10 mouse cellular contexts compared by ENCODE assay signal in the genomic region with DNA sequence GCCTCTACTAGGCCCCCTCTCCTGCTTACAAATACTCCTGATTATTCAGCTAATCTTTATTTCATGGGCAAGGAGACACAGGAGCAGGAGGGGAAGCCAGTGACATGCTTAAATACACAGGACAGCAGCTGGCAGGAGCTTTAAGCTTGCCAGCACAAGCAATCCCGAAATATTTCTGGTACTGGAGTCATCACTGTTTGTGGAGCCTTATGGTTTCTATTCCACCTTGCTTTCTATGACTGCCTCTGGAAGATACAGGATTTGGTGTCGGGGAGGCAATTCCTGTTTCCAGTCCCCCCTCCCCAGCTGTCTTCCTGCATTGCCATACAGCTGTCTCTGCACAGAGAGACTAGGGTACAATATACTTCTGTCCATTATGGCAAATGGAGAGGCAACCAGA. TPM values are rescaled to one million over a fixed set of nuclear protein-coding genes. Genes with fewer than 3 reads are reported as not detected.
DNase-seq lines count a peak whose midpoint lies in the region; ATAC-seq and TF ChIP-seq lines count a peak whose summit lies in the region.
"Had no signal": no experiment of that assay in that cellular context is flagged by ENCODE, and none has a peak within 500 bp of the region (broad histone marks: within the 10 kb centered on the region; RNA-seq: fewer than 3 reads in every experiment).

No protein-coding gene starts in this region.

- no peak for DNase-seq in heart, adult 9 months (ENCODE audit: low spot score in 2 of 2)
- peak; percentile 58 for DNase-seq in brain, adult 2 months (ENCODE audit: low read depth, low spot score)
- DNase-seq in liver, postnatal 0 days = no peak
- no peak for DNase-seq in left cerebral cortex, adult 8-10 months (ENCODE audit: low spot score in 2 of 2)
- no peak for DNase-seq in cerebellum, postnatal 10 days
- DNase-seq: kidney, adult 11 months; right cerebral cortex, postnatal 25 days had no signal

- H3K9ac ChIP-seq in heart, embryonic 11.5 days (ENCODE audit: low read depth, low read length) = no peak overlapping the region
- H3K9ac ChIP-seq in forebrain, embryonic 15.5 days (replicated peaks) = peak overlapping the region; percentile 94
- H3K9ac ChIP-seq in liver, postnatal 0 days (replicated peaks) = no peak overlapping the region

- H3K27ac ChIP-seq in heart, embryonic 11.5 days (ENCODE audit: low read depth, low read length) = no peak overlapping the region
- peak overlapping the region; percentile 96 for H3K27ac ChIP-seq in forebrain, embryonic 15.5 days (replicated peaks)
- no peak overlapping the region for H3K27ac ChIP-seq in liver, postnatal 0 days (ENCODE audit: low read depth)

- H3K4me1 ChIP-seq in heart, embryonic 11.5 days (ENCODE audit: control insufficient read depth, insufficient read depth, low read length) = peaks cover 24% of the 10 kb centered on the region
- peaks cover 68% of the 10 kb centered on the region for H3K4me1 ChIP-seq in forebrain, embryonic 15.5 days
- H3K4me1 ChIP-seq in liver, postnatal 0 days (ENCODE audit: insufficient read depth) = peaks cover 32% of the 10 kb centered on the region

- H3K9me3 ChIP-seq in heart, embryonic 11.5 days (replicated peaks; ENCODE audit: control insufficient read depth, low read length) = no peaks in the 10 kb centered on the region
- no peaks in the 10 kb centered on the region for H3K9me3 ChIP-seq in forebrain, embryonic 15.5 days
- H3K9me3 ChIP-seq in liver, postnatal 0 days (ENCODE audit: low read length) = no peaks in the 10 kb centered on the region

- no peak for TF ChIP-seq EP300 in liver, postnatal 0 days (IDR thresholded peaks at IDR 0.05; ENCODE audit: low read depth)

- no peak overlapping the region for H3K4me3 ChIP-seq in heart, embryonic 11.5 days (ENCODE audit: low read depth, low read length)
- H3K4me3 ChIP-seq in forebrain, embryonic 15.5 days = peak overlapping the region; percentile 84
- no peak overlapping the region for H3K4me3 ChIP-seq in liver, postnatal 0 days (ENCODE audit: low read depth, low read length)

- no peak for ATAC-seq in heart, embryonic 11.5 days (replicated peaks; ENCODE audit: insufficient number of reproducible peaks, low FRiP score, low TSS enrichment)
- no peak for ATAC-seq in forebrain, embryonic 15.5 days (replicated peaks)
- ATAC-seq in liver, postnatal 0 days = no peak
- ATAC-seq in erythroblast, adult 5-6 weeks (replicated peaks; ENCODE audit: low FRiP score, poor library complexity, severe bottlenecking) = no peak

- TF ChIP-seq CTCF in liver, postnatal 0 days (IDR thresholded peaks at IDR 0.05; ENCODE audit: low read depth) = no peak

- H3K36me3 ChIP-seq in heart, embryonic 11.5 days (ENCODE audit: control insufficient read depth, insufficient read depth, low read length) = no peaks in the 10 kb centered on the region
- no peaks in the 10 kb centered on the region for H3K36me3 ChIP-seq in forebrain, embryonic 15.5 days
- no peaks in the 10 kb centered on the region for H3K36me3 ChIP-seq in liver, postnatal 0 days (replicated peaks; ENCODE audit: insufficient read depth, low read length)

- H3K4me2 ChIP-seq in heart, embryonic 11.5 days = peak overlapping the region; percentile 91
- H3K4me2 ChIP-seq in forebrain, embryonic 15.5 days (replicated peaks) = peak overlapping the region; percentile 77
- H3K4me2 ChIP-seq in liver, postnatal 0 days (ENCODE audit: low read depth, low read length) = peak overlapping the region; percentile 88; the same call in 1 of the 2 replicates

- 49% methylated on average over 2 of the region's 2 CpGs for WGBS in heart, embryonic 11.5 days (ENCODE audit: insufficient replicate concordance)
- WGBS in forebrain, embryonic 15.5 days = 25% methylated on average over 2 of the region's 2 CpGs
- WGBS in liver, postnatal 0 days (ENCODE audit: insufficient replicate concordance) = 67% methylated on average over 2 of the region's 2 CpGs

- H3K27me3 ChIP-seq in heart, embryonic 11.5 days (ENCODE audit: control insufficient read depth, insufficient read depth, low read length) = no peaks in the 10 kb centered on the region; the same call in none of the 2 replicates
- H3K27me3 ChIP-seq in forebrain, embryonic 15.5 days = no peaks in the 10 kb centered on the region
- no peaks in the 10 kb centered on the region for H3K27me3 ChIP-seq in liver, postnatal 0 days (ENCODE audit: insufficient read depth, low read length)

RNA-seq across cellular contexts. Expression of gene Plxna2, which starts 4.7 kb away (rescaled TPM):
- polyA plus RNA-seq in heart, embryonic 11.5 days (2014; fragmentation: Nextera tagmentation; extraction: Ambion mirVana) = 6.4 and 6.7 TPM in 2 replicates
- 72.1 and 78.3 TPM in 2 replicates for polyA plus RNA-seq in forebrain, embryonic 15.5 days (2015; fragmentation: Nextera tagmentation; extraction: Ambion mirVana)
- polyA plus RNA-seq in liver, postnatal 0 days (2015; fragmentation: Nextera tagmentation; extraction: Ambion mirVana) = 1.5 and 2.3 TPM in 2 replicates
- total RNA-seq in erythroblast, adult 5-6 weeks (2015; ENCODE audit: low replicate concordance) = 1.3 TPM in 1 of 2 replicates, not detected in the other
- total RNA-seq in erythroblast, adult 5-6 weeks (2017; ENCODE audit: low replicate concordance) = 0.09 TPM in 1 of 2 replicates, not detected in the other
- 10 to 100 TPM; 81.1 to 87.8 (median 82.6) TPM for total RNA-seq in left cerebral cortex, adult 8-10 months (2022)
